Mouse (Mus musculus) lung, postnatal 0 days (tissue): ENCODE data around the gene Ces2g. TPM values are rescaled to one million over a fixed set of nuclear protein-coding genes. Genes with fewer than 3 reads are reported as not detected.

Source experiments
- ATAC-seq: fragments of 200-750 bp; cut with Nextera tagmentation; 2 replicates; pipeline ENCODE4 v1.8.0; 2017; ENCODE audit warnings: moderate library complexity
- DNase-seq: peaks from one replicate; pipeline ENCODE4 v3.0.0-alpha.2; 2016; ENCODE audit warnings: low spot score
- H3K27ac ChIP-seq: fragments of 300-500 bp; sonication (generic); 2 replicates; pipeline ENCODE4 v1.5.1; 2014; ENCODE audit warnings: antibody characterized with exemption, mild to moderate bottlenecking, low read length, mixed read lengths
- H3K27me3 ChIP-seq: fragments of 300-500 bp; sonication (generic); replicated peaks from 2 replicates; pipeline ENCODE4 v1.6.1; 2014; ENCODE audit warnings: low read length, mixed read lengths; ENCODE audit not compliant: insufficient read depth
- H3K36me3 ChIP-seq: fragments of 300-500 bp; sonication (generic); 2 replicates; pipeline ENCODE4 v1.6.1; 2014; ENCODE audit warnings: low read length, mixed read lengths; ENCODE audit not compliant: insufficient read depth
- H3K4me1 ChIP-seq: fragments of 300-500 bp; sonication (generic); 2 replicates; pipeline ENCODE4 v1.6.1; 2014; ENCODE audit warnings: antibody characterized with exemption, low read depth, low read length, mixed read lengths; ENCODE audit not compliant: insufficient read depth
- H3K4me2 ChIP-seq: fragments of 300-500 bp; sonication (generic); replicated peaks from 2 replicates; pipeline ENCODE4 v1.6.1; 2014; ENCODE audit warnings: low read depth, mild to moderate bottlenecking, low read length, moderate library complexity, mixed read lengths
- H3K4me3 ChIP-seq: fragments of 300-500 bp; sonication (generic); 2 replicates; pipeline ENCODE4 v1.5.1; 2014; ENCODE audit warnings: low read depth, low read length
- H3K9ac ChIP-seq: fragments of 300-500 bp; sonication (generic); replicated peaks from 2 replicates; pipeline ENCODE4 v1.6.1; 2014; ENCODE audit warnings: low read depth, mild to moderate bottlenecking
- H3K9me3 ChIP-seq: fragments of 300-500 bp; sonication (generic); 2 replicates; pipeline ENCODE4 v1.6.1; 2016; ENCODE audit warnings: low read length, mixed read lengths
- CTCF ChIP-seq: IDR thresholded peaks from 2 replicates; pipeline ENCODE4 v1.5.1; 2016; ENCODE audit warnings: antibody characterized with exemption, mild to moderate bottlenecking
- EP300 ChIP-seq: IDR thresholded peaks from 2 replicates; pipeline ENCODE4 v1.6.1; 2016; ENCODE audit warnings: antibody characterized with exemption, mild to moderate bottlenecking, control low read depth
- WGBS: fragments of 180-500 bp; shearing (Covaris S2); extraction: QIAGEN DNeasy Blood & Tissue Kit; methylation state at CpG from one replicate; pipeline ENCODE4 v1.1.7; 2014; 5-methylcytosine and 5-hydroxymethylcytosine counted together
- polyA plus RNA-seq: library from polyadenylated mRNA; unstranded; fragments of >200 nt; fragmentation: Nextera tagmentation; extraction: Ambion mirVana; gene quantifications from 2 replicates; pipeline ENCODE4 v1.2.1, GENCODE M21; 2015

Ces2g gene
- polyA plus RNA-seq, 1 experiment from 2014 or later = 2.2 TPM

DNA sequence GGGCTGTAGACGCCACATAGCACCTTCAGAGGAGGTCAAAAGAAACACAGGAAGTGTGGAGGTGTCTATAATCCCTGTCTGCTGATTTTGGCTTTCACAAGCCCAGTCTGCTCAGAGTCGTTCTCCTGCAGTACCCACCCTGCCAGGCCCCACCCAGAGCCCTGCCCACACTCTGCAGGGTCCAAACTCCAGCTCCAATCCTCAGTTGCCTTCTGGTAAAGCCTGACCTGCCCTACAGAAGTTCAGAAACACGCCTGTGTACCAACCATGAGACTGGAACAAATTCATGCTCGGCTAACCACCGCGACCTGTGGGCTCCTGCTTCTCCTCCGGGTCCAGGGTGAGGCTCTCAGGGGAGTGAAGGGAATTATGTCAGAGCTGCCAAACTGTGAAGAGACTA lies 39.1 kb downstream of the Ces2g start, which contains the start of gene Ces2h:
Gene Ces2h, plus strand, starts transcription at position 268 of the 400 bp plus-strand sequence.
- no peak for DNase-seq

GRCm38 (mm10) chr8:105010000-105010399 lies 48.5 kb downstream of the Ces2g start:
- no peak for DNase-seq
- Histone ChIP-seq H3K36me3 (no peaks in the 10 kb centered on the region), H3K27ac (no peak overlapping the region), H3K4me3 (no peak overlapping the region), H3K27me3 (no peaks in the 10 kb centered on the region), H3K4me2 (no peak overlapping the region), H3K4me1 (no peaks in the 10 kb centered on the region), H3K9me3 (no peaks in the 10 kb centered on the region), H3K9ac (no peak overlapping the region)
- no peak for ATAC-seq
- TF ChIP-seq CTCF = no peak
- no peak for TF ChIP-seq EP300
- WGBS = 50% methylated on average over 2 of the region's 2 CpGs

More for the DNA sequence above, 39.1 kb downstream of the Ces2g start, which contains the start of gene Ces2h:
- WGBS = 69% methylated on average over 7 of the region's 7 CpGs
- no peak within 1 kb of the TSS for H3K9ac ChIP-seq
- H3K27ac ChIP-seq = no peak within 1 kb of the TSS
- ATAC-seq = no peak
- no peaks in the 10 kb centered on the region for H3K9me3 ChIP-seq
- no peaks in the 10 kb centered on the region for H3K4me1 ChIP-seq
- no peak within 1 kb of the TSS for H3K4me3 ChIP-seq
- H3K4me2 ChIP-seq = no peak within 1 kb of the TSS
- no peaks in the 10 kb centered on the region for H3K36me3 ChIP-seq
- H3K27me3 ChIP-seq = no peaks in the 10 kb centered on the region
- TF ChIP-seq CTCF (no peak), EP300 (no peak)

DNA sequence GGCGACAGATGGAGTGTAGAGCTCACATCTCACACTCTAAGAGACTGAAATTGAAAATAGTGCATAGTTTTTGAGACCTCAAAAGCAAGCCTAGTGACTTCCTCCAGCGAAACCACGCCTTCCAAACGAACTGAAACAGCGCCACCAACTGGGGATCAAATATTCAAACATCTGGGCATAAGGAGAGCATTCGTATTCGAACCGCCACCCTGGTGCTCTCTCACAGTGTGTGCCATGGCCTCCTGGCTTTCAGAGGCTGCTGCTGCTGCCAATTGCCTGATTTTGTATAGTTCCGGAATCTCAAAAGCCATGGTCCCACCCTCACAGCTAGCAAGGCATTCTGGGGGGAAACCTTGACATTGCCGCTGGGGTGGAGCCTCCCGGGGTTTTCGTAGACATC lies 49.6 kb downstream of the Ces2g start:
- DNase-seq (no peak), ATAC-seq (no peak)
- Histone ChIP-seq H3K4me2 (no peak overlapping the region), H3K9me3 (no peaks in the 10 kb centered on the region), H3K9ac (no peak overlapping the region), H3K27me3 (no peaks in the 10 kb centered on the region), H3K27ac (no peak overlapping the region), H3K36me3 (no peaks in the 10 kb centered on the region), H3K4me3 (no peak overlapping the region), H3K4me1 (no peaks in the 10 kb centered on the region)
- TF ChIP-seq EP300 = no peak
- TF ChIP-seq CTCF = no peak
- 81% methylated on average over 12 of the region's 12 CpGs for WGBS

DNA sequence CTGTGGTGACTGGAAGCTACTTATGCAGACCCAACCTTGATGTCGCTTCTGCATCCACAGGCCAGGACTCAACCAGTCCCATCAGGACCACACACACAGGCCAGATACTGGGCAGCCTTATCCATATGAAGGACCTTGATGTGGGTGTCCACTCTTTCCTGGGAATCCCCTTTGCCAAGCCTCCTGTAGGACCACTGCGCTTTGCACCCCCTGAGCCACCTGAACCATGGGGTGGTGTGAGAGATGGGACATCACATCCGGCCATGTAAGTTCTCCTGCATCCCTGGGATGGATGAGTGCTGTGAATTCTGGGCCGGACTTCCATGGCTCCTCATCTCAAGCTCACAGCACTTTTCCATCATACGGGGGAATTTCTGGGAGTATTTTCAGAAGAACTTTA lies 52.9 kb downstream of the Ces2g start:
- TF ChIP-seq CTCF (no peak), EP300 (no peak)
- Histone ChIP-seq H3K4me2 (no peak overlapping the region), H3K9ac (no peak overlapping the region), H3K4me1 (no peaks in the 10 kb centered on the region), H3K4me3 (no peak overlapping the region), H3K9me3 (no peaks in the 10 kb centered on the region), H3K27me3 (no peaks in the 10 kb centered on the region), H3K36me3 (no peaks in the 10 kb centered on the region), H3K27ac (no peak overlapping the region)
- DNase-seq (no peak), ATAC-seq (no peak)
- 88% methylated on average over 5 of the region's 5 CpGs for WGBS

Other genes starting within 250 kb of the Ces2g start
- 0.06 TPM in 1 of 2 replicates, not detected in the other for gene Ces2a, start 227.7 kb upstream of the Ces2g start, polyA plus RNA-seq
- 1.4 and 1.7 TPM in 2 replicates for gene Ces2b, start 130.1 kb upstream of the Ces2g start, polyA plus RNA-seq
- gene Ces2c, start 114.7 kb upstream of the Ces2g start, polyA plus RNA-seq = not detected in 2 replicates
- gene Ces2e, start 35.5 kb upstream of the Ces2g start, polyA plus RNA-seq = 0.31 and 0.58 TPM in 2 replicates
- gene Ces2f, start 14.4 kb upstream of the Ces2g start, polyA plus RNA-seq = not detected in 2 replicates
- not detected in 2 replicates for gene Ces2h, start 39.1 kb downstream of the Ces2g start, polyA plus RNA-seq
- not detected in 2 replicates for gene Ces3a, start 86.9 kb downstream of the Ces2g start, polyA plus RNA-seq
- gene Ces3b, start 122.0 kb downstream of the Ces2g start, polyA plus RNA-seq = not detected in 2 replicates
- not detected in 2 replicates for gene Ces4a, start 170.1 kb downstream of the Ces2g start, polyA plus RNA-seq
- gene Cbfb, start 209.0 kb downstream of the Ces2g start, polyA plus RNA-seq = 29.0 and 31.5 TPM in 2 replicates